Mouse (Mus musculus) spleen, adult 2 months (tissue): Measurements from ENCODE around the gene Nhlrc2. TPM values are rescaled to one million over a fixed set of nuclear protein-coding genes. Genes with fewer than 3 reads are reported as not detected.

Experiments used
- DNase-seq, 2 experiments: peaks; one replicate each; pipeline versions ENCODE4 v3.0.0 to v3.0.0-alpha.2; 2012 to 2021; ENCODE audit warnings: low spot score in 2 of 2, low read depth in 1 of 2
- H3K27ac ChIP-seq: fragments of 200-500 bp; 2 replicates; pipeline ENCODE4 v1.5.1; 2012; ENCODE audit warnings: low read length, inconsistent platforms; ENCODE audit not compliant: insufficient read depth
- H3K27me3 ChIP-seq: fragments of 200-500 bp; 2 replicates; pipeline ENCODE4 v1.6.1; 2012; ENCODE audit warnings: mild to moderate bottlenecking, moderate library complexity, low read length, inconsistent platforms; ENCODE audit not compliant: control insufficient read depth, insufficient read depth
- H3K36me3 ChIP-seq: fragments of 200-500 bp; 2 replicates; pipeline ENCODE4 v1.6.1; 2012; ENCODE audit warnings: mild to moderate bottlenecking, low read length, inconsistent platforms; ENCODE audit not compliant: control insufficient read depth, insufficient read depth
- H3K4me1 ChIP-seq: fragments of 200-500 bp; 2 replicates; pipeline ENCODE4 v1.6.1; 2011; ENCODE audit warnings: inconsistent platforms; ENCODE audit not compliant: control insufficient read depth, insufficient read depth, insufficient read length
- H3K4me3 ChIP-seq: fragments of 200-500 bp; 2 replicates; pipeline ENCODE4 v1.5.1; 2011; ENCODE audit warnings: mild to moderate bottlenecking, inconsistent platforms; ENCODE audit not compliant: insufficient read depth, insufficient read length; ENCODE audit errors: extremely low read depth
- CTCF ChIP-seq: fragments of 200-500 bp; IDR thresholded peaks from 2 replicates; pipeline ENCODE4 v1.5.1; 2011; ENCODE audit warnings: mild to moderate bottlenecking, inconsistent platforms; ENCODE audit not compliant: insufficient read depth, insufficient read length, insufficient replicate concordance; ENCODE audit errors: extremely low read depth
- POLR2A ChIP-seq: fragments of 200-500 bp; IDR thresholded peaks from 2 replicates; pipeline ENCODE4 v1.6.1; 2011; ENCODE audit warnings: low read depth, low read length, inconsistent platforms
- WGBS: fragments of 180-500 bp; shearing (Covaris S2); methylation state at CpG from one replicate; pipeline ENCODE4 v1.1.7; 2018; 5-methylcytosine and 5-hydroxymethylcytosine counted together
- polyA plus RNA-seq: library from polyadenylated mRNA; depleted of rRNA; stranded (reverse); fragments of >200 nt; gene quantifications from 2 replicates; pipeline ENCODE4 v1.2.3, GENCODE M21; 2012

The Nhlrc2 gene
- polyA plus RNA-seq, 1 experiment = 4.7 TPM

DNA sequence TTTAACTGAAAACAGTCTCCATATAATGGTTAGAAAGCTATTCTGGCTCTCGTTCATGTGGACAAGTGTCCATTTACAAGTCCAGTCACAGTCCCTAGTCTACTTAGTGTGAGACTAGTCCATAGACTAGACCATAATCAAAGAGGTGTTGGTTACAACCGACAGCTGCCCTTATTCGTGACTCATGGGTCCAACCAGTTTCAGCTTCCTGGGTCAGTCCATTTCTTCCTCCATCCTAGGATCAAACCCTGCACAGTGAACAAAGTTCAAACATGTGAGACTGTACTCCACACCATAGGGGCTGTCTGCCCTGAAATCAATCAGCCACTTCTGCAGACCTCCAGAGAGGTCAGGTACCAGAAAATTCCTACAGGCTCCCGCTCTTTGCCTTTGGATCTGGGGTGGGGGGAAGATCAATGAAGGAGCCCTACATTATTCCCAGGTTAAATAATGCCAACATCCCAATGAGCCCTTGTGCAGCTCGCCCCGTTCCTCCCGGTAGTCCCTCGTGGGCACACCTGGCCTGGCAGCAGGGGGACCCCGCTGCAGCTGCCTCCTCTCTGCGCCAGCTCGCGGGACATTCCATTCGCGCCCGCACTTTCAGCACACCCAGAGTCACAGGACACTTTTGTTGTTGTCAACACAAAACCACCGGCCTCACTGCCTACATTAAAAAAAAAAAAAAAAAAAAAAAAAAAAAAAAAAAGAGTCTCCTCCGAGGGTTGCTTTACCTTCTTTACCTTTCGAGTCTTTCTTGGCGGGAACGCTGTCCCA is 418 bp upstream of the Nhlrc2 start, which contains the start of gene Dclre1a:
TSS of gene Dclre1a (minus strand) at position 767 of the 774 bp plus-strand sequence.
- DNase-seq = peak in 1 of 2 experiments; percentile 70
- Histone ChIP-seq H3K4me3 (peak within 1 kb of the TSS; percentile 98), H3K27ac (peak within 1 kb of the TSS; percentile 92), H3K4me1 (peaks cover 2% of the 10 kb centered on the region; the same call in 1 of the 2 replicates), H3K27me3 (no peaks in the 10 kb centered on the region), H3K36me3 (peaks cover 2% of the 10 kb centered on the region)
- TF ChIP-seq CTCF (0 out of 2 replicates have a peak, but pooled peaks have one; percentile 10), POLR2A (no peak; the same call in 1 of the 2 replicates)
- WGBS = 9% methylated on average over 20 of the region's 20 CpGs

DNA sequence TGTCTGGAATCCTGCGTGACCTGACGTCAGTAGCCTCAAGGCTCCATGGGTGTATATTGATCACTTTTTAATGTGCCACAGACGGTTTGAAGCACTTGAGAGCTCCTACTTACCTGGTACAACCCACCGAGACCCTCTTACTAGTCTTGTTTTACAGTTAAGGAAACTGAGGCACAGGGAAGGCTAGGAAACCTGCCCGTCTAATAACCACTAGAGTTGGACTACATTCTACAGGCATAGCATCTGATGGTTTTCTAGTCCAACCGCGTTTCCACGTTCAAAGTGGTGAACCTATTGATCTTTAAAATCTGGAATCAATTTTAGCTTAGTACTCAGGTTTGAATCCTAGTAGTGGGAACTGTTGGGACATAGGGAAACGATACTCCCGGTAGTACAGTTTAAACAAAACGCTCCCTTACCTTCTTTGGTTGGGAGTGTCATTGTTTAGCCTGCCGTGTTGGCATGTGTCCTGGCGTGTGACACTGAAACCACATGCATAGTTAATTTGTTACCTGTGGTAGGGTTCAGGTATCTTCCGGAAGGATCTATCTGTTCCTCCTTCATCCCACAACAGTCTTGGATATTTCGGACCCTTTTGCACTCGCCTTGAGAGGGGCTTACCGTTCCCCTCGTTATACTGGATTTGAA is 1.1 kb downstream of the Nhlrc2 start:
- H3K36me3 ChIP-seq = peaks cover 5% of the 10 kb centered on the region
- peaks cover 2% of the 10 kb centered on the region; the same call in 1 of the 2 replicates for H3K4me1 ChIP-seq
- H3K27me3 ChIP-seq = no peaks in the 10 kb centered on the region
- no peak for DNase-seq
- peak overlapping the region; percentile 92 for H3K27ac ChIP-seq
- TF ChIP-seq POLR2A (no peak), CTCF (no peak)
- 36% methylated on average over 18 of the region's 18 CpGs for WGBS
- peak overlapping the region; percentile 98 for H3K4me3 ChIP-seq

GRCm38 (mm10) chr19:56553177-56553576 is 5.1 kb downstream of the Nhlrc2 start:
- WGBS = 95% methylated on average over 3 of the region's 3 CpGs
- DNase-seq = no peak
- no peak for TF ChIP-seq POLR2A
- TF ChIP-seq CTCF = no peak
- Histone ChIP-seq H3K36me3 (peaks cover 6% of the 10 kb centered on the region), H3K4me1 (peaks cover 2% of the 10 kb centered on the region; the same call in 1 of the 2 replicates), H3K27me3 (no peaks in the 10 kb centered on the region), H3K27ac (no peak overlapping the region), H3K4me3 (no peak overlapping the region)

GRCm38 (mm10) chr19:56555972-56556371 is 7.9 kb downstream of the Nhlrc2 start:
- Histone ChIP-seq H3K27ac (no peak overlapping the region), H3K4me3 (no peak overlapping the region), H3K36me3 (peaks cover 10% of the 10 kb centered on the region), H3K4me1 (no peaks in the 10 kb centered on the region), H3K27me3 (no peaks in the 10 kb centered on the region)
- WGBS = 34% methylated on average over 5 of the region's 5 CpGs
- no peak for TF ChIP-seq CTCF
- no peak for TF ChIP-seq POLR2A
- DNase-seq = no peak

DNA sequence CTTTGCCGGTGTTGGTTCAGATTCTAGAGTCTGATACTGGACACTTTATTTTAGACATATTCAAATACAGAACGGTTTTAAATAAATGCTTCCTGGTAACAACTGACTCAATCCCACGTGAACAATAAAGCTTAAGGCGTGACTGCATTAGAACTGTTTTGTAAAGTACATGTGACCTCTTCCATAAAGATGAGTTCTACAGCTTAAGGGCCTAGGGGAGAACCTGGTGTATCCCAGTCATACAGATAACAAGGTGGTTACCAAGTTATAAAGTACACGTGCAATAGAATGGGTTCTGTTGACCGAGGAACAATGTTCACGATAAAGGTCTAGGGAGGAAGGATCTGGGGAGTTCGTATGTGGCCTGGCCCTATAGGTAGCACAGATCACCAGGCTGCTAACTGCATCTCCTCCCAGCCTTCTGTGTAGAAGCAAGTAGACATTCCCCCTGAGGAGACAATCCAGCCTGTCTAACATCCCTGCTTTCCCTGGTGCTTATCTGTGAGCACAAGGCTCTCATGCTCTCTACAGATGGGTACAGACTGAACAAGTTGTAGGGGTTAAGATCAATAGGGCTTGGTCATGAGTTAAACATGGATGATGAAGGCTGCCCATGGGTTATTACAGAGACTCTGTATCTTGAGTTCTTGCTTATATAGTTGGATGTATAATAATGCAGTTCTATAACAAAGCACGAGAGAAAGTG is 14.5 kb downstream of the Nhlrc2 start:
- 91% methylated on average over 9 of the region's 9 CpGs for WGBS
- Histone ChIP-seq H3K27ac (no peak overlapping the region), H3K4me1 (peaks cover 2% of the 10 kb centered on the region; the same call in 1 of the 2 replicates), H3K36me3 (peaks cover 4% of the 10 kb centered on the region; the same call in 1 of the 2 replicates), H3K27me3 (no peaks in the 10 kb centered on the region), H3K4me3 (no peak overlapping the region)
- DNase-seq = no peak
- TF ChIP-seq CTCF = no peak
- TF ChIP-seq POLR2A = no peak

DNA sequence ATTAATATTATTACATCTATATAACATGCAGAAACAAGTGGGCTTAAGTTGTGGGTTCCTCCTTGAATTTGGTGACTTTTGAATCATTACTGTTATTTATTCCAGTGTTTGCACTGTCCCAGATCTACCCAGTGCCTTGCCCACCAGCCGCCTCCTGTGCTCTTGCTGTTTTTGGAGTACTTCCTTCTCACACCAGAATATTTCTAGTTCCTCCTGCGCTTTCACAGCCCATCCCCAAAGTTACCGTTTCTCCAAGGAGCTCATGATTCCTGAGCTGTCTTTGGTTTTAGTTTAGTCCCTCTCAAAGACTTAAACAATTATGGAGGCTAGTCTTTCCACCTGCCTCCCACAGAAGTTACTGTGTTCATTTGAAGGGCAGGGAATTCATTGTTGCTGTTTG is 15.4 kb downstream of the Nhlrc2 start:
- peaks cover 2% of the 10 kb centered on the region; the same call in 1 of the 2 replicates for H3K4me1 ChIP-seq
- DNase-seq = no peak
- WGBS = 83% methylated on average over 3 of the region's 3 CpGs

More for the DNA sequence above, 15.4 kb downstream of the Nhlrc2 start:
- TF ChIP-seq CTCF (no peak), POLR2A (no peak)
- peaks cover 1% of the 10 kb centered on the region; the same call in 1 of the 2 replicates for H3K36me3 ChIP-seq
- no peak overlapping the region for H3K27ac ChIP-seq
- no peak overlapping the region for H3K4me3 ChIP-seq
- no peaks in the 10 kb centered on the region for H3K27me3 ChIP-seq
